Mouse (Mus musculus): Measurements from ENCODE around the gene Rab27a. TPM values are rescaled to one million over a fixed set of nuclear protein-coding genes. Genes with fewer than 3 reads are reported as not detected.

Gene Rab27a
- polyA plus RNA-seq, 1 experiment, result 3.8 TPM

DNA sequence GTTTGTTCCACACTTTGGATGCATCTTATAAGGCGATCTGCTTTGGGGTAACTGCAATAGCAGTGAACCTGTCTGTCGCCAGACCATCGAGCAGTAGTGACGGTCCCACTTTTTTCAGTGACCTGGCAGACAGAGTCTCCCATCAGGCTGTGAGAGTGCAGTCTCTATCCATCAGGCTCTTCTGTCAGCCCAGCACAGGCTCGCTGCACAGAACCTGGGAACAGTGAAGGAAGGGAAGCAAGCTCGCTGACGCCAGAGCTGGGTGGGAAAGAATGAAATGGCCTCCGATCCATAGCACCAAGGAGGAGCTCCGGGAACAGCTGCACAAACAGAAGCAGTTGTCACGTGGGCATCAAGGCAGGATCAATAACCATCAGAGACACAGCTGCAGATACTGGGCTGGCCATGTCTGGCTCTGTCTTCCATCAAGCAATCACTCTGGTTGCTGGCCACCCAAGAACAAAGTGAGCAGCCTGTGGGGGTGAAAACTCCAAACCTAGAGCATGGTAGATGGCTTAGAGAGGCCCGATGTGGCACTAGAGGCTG lies 92.8 kb downstream of the Rab27a start:
- no peak for DNase-seq (ENCODE audit: extremely low spot score in 1 of 2, low spot score in 1 of 2)

Other genes starting within 250 kb of the Rab27a start
- gene Prtg, start 238.0 kb upstream of the Rab27a start, polyA plus RNA-seq (2012; rRNA removed), result 1.2 and 1.4 TPM in 2 replicates
- gene Pygo1, start 119.2 kb upstream of the Rab27a start, polyA plus RNA-seq (2012; rRNA removed), result 11.3 and 13.8 TPM in 2 replicates
- 1.9 and 3.3 TPM in 2 replicates for gene Dyx1c1, start 86.1 kb upstream of the Rab27a start, polyA plus RNA-seq (2012; rRNA removed)
- gene Gm44503, start 86.0 kb upstream of the Rab27a start, polyA plus RNA-seq (2012; rRNA removed), result not detected in 2 replicates
- 15.9 and 18.3 TPM in 2 replicates for gene Ccpg1os, start 59.5 kb upstream of the Rab27a start, polyA plus RNA-seq (2012; rRNA removed)
- gene Ccpg1, start 59.4 kb upstream of the Rab27a start, polyA plus RNA-seq (2012; rRNA removed), result 77.0 and 85.4 TPM in 2 replicates
- gene Pigb, start 4.5 kb upstream of the Rab27a start, polyA plus RNA-seq (2012; rRNA removed), result 18.3 and 24.3 TPM in 2 replicates
- gene Khdc3, start 57.0 kb downstream of the Rab27a start, polyA plus RNA-seq (2012; rRNA removed), result 0.46 and 0.64 TPM in 2 replicates
- gene Gm20509, start 57.6 kb downstream of the Rab27a start, polyA plus RNA-seq (2012; rRNA removed), result not detected in 2 replicates
- 66.1 and 67.8 TPM in 2 replicates for gene Rsl24d1, start 68.6 kb downstream of the Rab27a start, polyA plus RNA-seq (2012; rRNA removed)

Data from frontal cortex, adult 2 months (tissue).